8 mouse cellular contexts compared by ENCODE assay signal in genomic region chr2:164485681-164486257, GRCm38 (mm10). TPM values are rescaled to one million over a fixed set of nuclear protein-coding genes. Genes with fewer than 3 reads are reported as not detected.
DNase-seq lines count a peak whose midpoint lies in the region; ATAC-seq and TF ChIP-seq lines count a peak whose summit lies in the region.

TSS of gene Dbndd2 (plus strand) at chr2:164486106.

- DNase-seq in liver, adult 2 months (ENCODE audit: extremely low read depth, low read depth, low spot score): no peak
- no peak for DNase-seq in liver
- peak; percentile 57 to 65 for DNase-seq in heart, adult 9 months (ENCODE audit: low spot score in 2 of 2)
- DNase-seq in kidney, adult 9 months: peak; percentile 72
- DNase-seq in neural tube, embryonic 11.5 days (ENCODE audit: low spot score): no peak
- DNase-seq in thymus, postnatal 10 days (ENCODE audit: low spot score in 2 of 2): no peak

- no peak for TF ChIP-seq POLR2A in liver, adult 2 months (IDR thresholded peaks at IDR 0.05; ENCODE audit: extremely low read depth, insufficient read depth, low read length)

- H3K9me3 ChIP-seq in embryonic facial prominence, embryonic 12.5 days: no peaks in the 10 kb centered on the region
- no peaks in the 10 kb centered on the region for H3K9me3 ChIP-seq in liver, embryonic 15.5 days (replicated peaks)
- H3K9me3 ChIP-seq in neural tube, embryonic 11.5 days (ENCODE audit: control insufficient read depth, low read length): no peaks in the 10 kb centered on the region

- H3K27me3 ChIP-seq in liver, adult 2 months (ENCODE audit: control insufficient read depth, insufficient read depth, low read length): no peaks in the 10 kb centered on the region; the same call in 1 of the 2 replicates
- peaks cover 46% of the 10 kb centered on the region for H3K27me3 ChIP-seq in embryonic facial prominence, embryonic 12.5 days
- H3K27me3 ChIP-seq in liver, embryonic 15.5 days: peaks cover 50% of the 10 kb centered on the region
- peaks cover 29% of the 10 kb centered on the region for H3K27me3 ChIP-seq in neural tube, embryonic 11.5 days (ENCODE audit: control insufficient read depth, insufficient read depth, low read length)

- H3K4me1 ChIP-seq in liver, adult 2 months (ENCODE audit: control insufficient read depth, insufficient read depth, low read length): peaks cover 7% of the 10 kb centered on the region; the same call in 1 of the 2 replicates
- H3K4me1 ChIP-seq in embryonic facial prominence, embryonic 12.5 days: peaks cover 9% of the 10 kb centered on the region; the same call in 1 of the 2 replicates
- H3K4me1 ChIP-seq in liver, embryonic 15.5 days (replicated peaks): peaks cover 5% of the 10 kb centered on the region; the same call in 1 of the 2 replicates
- peaks cover 10% of the 10 kb centered on the region; the same call in 1 of the 2 replicates for H3K4me1 ChIP-seq in neural tube, embryonic 11.5 days (ENCODE audit: control insufficient read depth, insufficient read depth, low read length)

- ATAC-seq in embryonic facial prominence, embryonic 12.5 days (ENCODE audit: insufficient number of reproducible peaks, insufficient read depth, low FRiP score, low TSS enrichment): no peak
- ATAC-seq in liver, embryonic 15.5 days (ENCODE audit: insufficient read depth): 0 out of 2 replicates have a peak, but pooled peaks have one; percentile 35
- peak; percentile 38; the same call in 1 of the 2 replicates for ATAC-seq in neural tube, embryonic 11.5 days (ENCODE audit: insufficient read depth, low FRiP score, low TSS enrichment)

- no peaks in the 10 kb centered on the region for H3K36me3 ChIP-seq in liver, adult 2 months (ENCODE audit: control insufficient read depth, insufficient read depth, low read length)
- no peaks in the 10 kb centered on the region for H3K36me3 ChIP-seq in embryonic facial prominence, embryonic 12.5 days
- H3K36me3 ChIP-seq in liver, embryonic 15.5 days (replicated peaks): no peaks in the 10 kb centered on the region; the same call in 1 of the 2 replicates
- H3K36me3 ChIP-seq in neural tube, embryonic 11.5 days (ENCODE audit: control insufficient read depth, insufficient read depth, low read length): no peaks in the 10 kb centered on the region

- 8% methylated on average over 26 of the region's 26 CpGs for WGBS in liver, adult 2 months
- 3% methylated on average over 26 of the region's 26 CpGs for WGBS in embryonic facial prominence, embryonic 12.5 days
- 5% methylated on average over 26 of the region's 26 CpGs for WGBS in liver, embryonic 15.5 days (ENCODE audit: insufficient replicate concordance)
- WGBS in neural tube, embryonic 11.5 days: 2% methylated on average over 26 of the region's 26 CpGs

- TF ChIP-seq CTCF in liver, adult 2 months (IDR thresholded peaks at IDR 0.05; ENCODE audit: low read depth, low read length): no peak

- H3K27ac ChIP-seq in liver, adult 2 months (replicated peaks; ENCODE audit: insufficient read depth, low read depth, low read length): no peak within 1 kb of the TSS
- H3K27ac ChIP-seq in embryonic facial prominence, embryonic 12.5 days: no peak within 1 kb of the TSS
- no peak within 1 kb of the TSS for H3K27ac ChIP-seq in liver, embryonic 15.5 days (replicated peaks)
- no peak within 1 kb of the TSS for H3K27ac ChIP-seq in neural tube, embryonic 11.5 days (ENCODE audit: low read depth, low read length)

- H3K4me3 ChIP-seq in liver, adult 2 months (ENCODE audit: insufficient read depth, low read depth, low read length): peak within 1 kb of the TSS; percentile 93
- peak within 1 kb of the TSS; percentile 84 for H3K4me3 ChIP-seq in embryonic facial prominence, embryonic 12.5 days
- peak within 1 kb of the TSS; percentile 59 for H3K4me3 ChIP-seq in liver, embryonic 15.5 days (replicated peaks)
- peak within 1 kb of the TSS; percentile 73 for H3K4me3 ChIP-seq in neural tube, embryonic 11.5 days (ENCODE audit: low read depth, low read length)

- H3K79me2 ChIP-seq in liver, adult 2 months (ENCODE audit: control insufficient read depth, insufficient read depth, low read length): no peaks in the 10 kb centered on the region

- H3K4me2 ChIP-seq in embryonic facial prominence, embryonic 12.5 days (replicated peaks): peak within 1 kb of the TSS; percentile 100
- H3K4me2 ChIP-seq in liver, embryonic 15.5 days: peak within 1 kb of the TSS; percentile 72
- H3K4me2 ChIP-seq in neural tube, embryonic 11.5 days (ENCODE audit: low read depth): peak within 1 kb of the TSS; percentile 100

- H3K9ac ChIP-seq in liver, adult 2 months (ENCODE audit: low read depth, low read length): peak within 1 kb of the TSS; percentile 92
- peak within 1 kb of the TSS; percentile 68 for H3K9ac ChIP-seq in embryonic facial prominence, embryonic 12.5 days
- H3K9ac ChIP-seq in liver, embryonic 15.5 days: no peak within 1 kb of the TSS
- peak within 1 kb of the TSS; percentile 61 for H3K9ac ChIP-seq in neural tube, embryonic 11.5 days (ENCODE audit: low read length)

RNA-seq across cellular contexts. Expression of gene Dbndd2, which starts in this region (rescaled TPM):
- total RNA-seq in liver, adult 2 months (2014; rRNA removed): 8.1 and 10.1 TPM in 2 replicates
- polyA plus RNA-seq in liver, adult 2 months (2012; rRNA removed): 7.6 and 9.5 TPM in 2 replicates
- polyA plus RNA-seq in embryonic facial prominence, embryonic 12.5 days (2016; fragmentation: Nextera tagmentation; extraction: Ambion mirVana): 1.7 and 2.2 TPM in 2 replicates
- polyA plus RNA-seq in liver, embryonic 15.5 days (2015; fragmentation: Nextera tagmentation; extraction: Ambion mirVana): 2.2 and 6.2 TPM in 2 replicates
- polyA plus RNA-seq in neural tube, embryonic 11.5 days (2014; fragmentation: Nextera tagmentation; extraction: Ambion mirVana): 3.5 and 4.5 TPM in 2 replicates

Comparison
In these comparisons a context has a peak if more than half of its experiments do, and no peak if none do; other contexts are left out.
1. DNase-seq: peak in heart, adult 9 months (2 of 2) and kidney, adult 9 months (single experiment); none in liver, adult 2 months (single experiment), liver (single experiment), neural tube, embryonic 11.5 days (single experiment) and thymus, postnatal 10 days (0 of 2).
2. Peak in every context shown above with its lines, with median percentiles within 50 percentile points of each other: H3K4me3 ChIP-seq and H3K4me2 ChIP-seq.